Mouse (Mus musculus) intestine, embryonic 14.5 days (tissue): ENCODE measurements at regions not wholly inside any gene's neighbourhood (a gene's known extent, or its start where the extent isn't known, plus 50 kb on each side); places are given as distances from the start of the nearest gene placed in this dataset.

Experiments used
- ATAC-seq: fragments of 200-750 bp; cut with Nextera tagmentation; replicated peaks from 2 replicates; pipeline ENCODE4 v1.8.0; 2017; ENCODE audit warnings: low read depth, moderate number of reproducible peaks, moderate TSS enrichment, moderate library complexity; ENCODE audit not compliant: low FRiP score, low TSS enrichment
- DNase-seq: peaks from one replicate; pipeline ENCODE4 v3.0.0-alpha.2; 2018; ENCODE audit warnings: low spot score
- H3K27ac ChIP-seq: fragments of 300-500 bp; sonication (generic); 2 replicates; pipeline ENCODE4 v1.5.1; 2014; ENCODE audit warnings: low read depth, mild to moderate bottlenecking, control low read depth
- H3K27me3 ChIP-seq: fragments of 300-500 bp; sonication (generic); replicated peaks from 2 replicates; pipeline ENCODE4 v1.6.1; 2014; ENCODE audit warnings: low read length, control low read depth; ENCODE audit not compliant: control insufficient read depth, insufficient read depth
- H3K36me3 ChIP-seq: fragments of 300-500 bp; sonication (generic); 2 replicates; pipeline ENCODE4 v1.6.1; 2014; ENCODE audit warnings: low read length, control low read depth; ENCODE audit not compliant: control insufficient read depth, insufficient read depth
- H3K4me1 ChIP-seq: fragments of 300-500 bp; sonication (generic); replicated peaks from 2 replicates; pipeline ENCODE4 v1.6.1; 2014; ENCODE audit warnings: low read length, control low read depth, mixed read lengths; ENCODE audit not compliant: control insufficient read depth, insufficient read depth
- H3K4me2 ChIP-seq: fragments of 300-500 bp; sonication (generic); 2 replicates; pipeline ENCODE4 v1.6.1; 2014; ENCODE audit warnings: low read length
- H3K4me3 ChIP-seq: fragments of 300-500 bp; sonication (generic); 2 replicates; pipeline ENCODE4 v1.5.1; 2014; ENCODE audit warnings: low read depth, low read length, control low read depth, mixed read lengths
- H3K9ac ChIP-seq: fragments of 300-500 bp; sonication (generic); 2 replicates; pipeline ENCODE4 v1.6.1; 2014; ENCODE audit warnings: mild to moderate bottlenecking, low read length
- H3K9me3 ChIP-seq: fragments of 300-500 bp; sonication (generic); 2 replicates; pipeline ENCODE4 v1.6.1; 2016; ENCODE audit warnings: low read length, control low read depth; ENCODE audit not compliant: control insufficient read depth
- WGBS: fragments of 180-500 bp; shearing (Covaris S2); extraction: QIAGEN DNeasy Blood & Tissue Kit; methylation state at CpG from one replicate; pipeline ENCODE4 v1.1.7; 2014; 5-methylcytosine and 5-hydroxymethylcytosine counted together

DNA sequence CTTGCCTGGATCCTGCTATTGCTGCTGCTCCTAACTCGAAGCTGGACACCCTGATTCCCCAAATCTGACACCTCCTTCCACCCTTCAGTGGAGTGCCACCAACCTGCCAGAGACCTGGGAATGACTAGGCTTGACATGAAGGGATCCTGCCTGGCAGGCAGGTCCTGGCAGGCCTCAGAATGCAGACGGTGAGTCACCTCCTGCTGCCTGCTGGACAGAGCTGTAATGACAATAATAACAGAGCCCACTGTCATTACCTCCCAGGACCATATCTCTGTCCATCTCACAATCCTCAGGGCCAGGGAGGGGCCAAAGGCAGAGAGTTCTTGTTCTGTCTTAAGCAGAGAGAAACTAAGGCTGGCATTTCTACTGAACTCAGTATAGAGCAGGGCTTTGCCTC, 61.5 kb upstream of the Vps8 start:
- ATAC-seq (no peak), DNase-seq (no peak)
- no peak overlapping the region for H3K9ac ChIP-seq
- no peak overlapping the region for H3K27ac ChIP-seq
- H3K27me3 ChIP-seq, result no peaks in the 10 kb centered on the region
- no peak overlapping the region for H3K4me2 ChIP-seq
- H3K4me1 ChIP-seq, result peaks cover 22% of the 10 kb centered on the region
- no peaks in the 10 kb centered on the region for H3K36me3 ChIP-seq
- no peak overlapping the region for H3K4me3 ChIP-seq
- H3K9me3 ChIP-seq, result no peaks in the 10 kb centered on the region
- 45% methylated on average over 2 of the region's 2 CpGs for WGBS

DNA sequence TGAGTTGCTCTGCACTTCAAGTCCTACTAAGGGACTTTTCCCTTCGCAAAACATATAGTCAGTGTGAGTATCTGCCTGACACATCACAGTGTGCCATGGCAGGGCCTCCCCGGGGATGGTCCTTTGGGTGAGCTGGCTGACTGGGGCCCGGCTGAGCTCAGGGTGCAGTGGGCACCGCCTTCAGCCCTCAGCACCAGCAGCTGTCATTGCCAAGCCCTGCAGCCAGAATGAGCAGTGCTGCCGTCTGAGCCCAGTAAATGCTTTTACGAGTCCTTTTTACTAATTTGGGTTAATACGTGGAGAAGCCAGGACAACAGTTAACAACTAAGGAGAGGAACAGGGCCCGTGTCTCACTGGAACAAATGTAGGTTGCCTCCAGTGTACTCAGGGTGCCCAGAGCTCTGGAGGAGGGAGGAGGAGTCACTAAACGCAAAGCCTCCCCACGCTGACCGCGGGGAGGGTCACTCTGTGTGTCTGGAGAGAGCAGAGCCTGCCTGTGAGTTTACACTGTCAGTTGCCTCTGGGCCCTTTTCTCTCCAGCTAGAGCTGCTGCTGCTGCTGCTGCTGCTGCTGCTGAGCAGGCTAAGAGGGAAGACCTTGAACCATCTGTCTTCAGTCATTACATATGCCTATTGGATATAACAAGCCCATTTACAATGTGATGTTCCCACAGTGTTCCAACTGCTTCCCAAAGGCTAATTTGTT, 60.1 kb upstream of the Vps8 start:
- WGBS, result 35% methylated on average over 12 of the region's 12 CpGs

DNA sequence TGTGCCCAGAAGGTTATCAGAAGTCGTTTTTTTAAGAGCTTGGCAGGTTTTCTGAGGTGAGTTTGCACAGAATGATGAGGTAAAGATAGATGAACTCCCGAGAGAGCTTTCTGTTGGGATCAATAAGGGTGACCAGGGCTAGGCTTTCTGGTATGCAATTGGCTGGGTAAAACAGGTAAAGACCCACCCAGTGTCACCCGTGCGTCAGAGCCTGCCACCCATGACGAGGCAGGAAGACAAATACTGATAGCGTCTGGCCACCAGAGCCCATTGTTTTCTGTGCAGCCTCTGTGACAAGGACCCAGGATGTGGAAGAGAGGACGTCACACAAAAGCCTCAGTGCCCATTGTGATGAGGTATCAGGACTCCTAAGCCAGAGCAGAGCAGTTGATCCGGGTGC, 58.0 kb upstream of the Vps8 start:
- no peak overlapping the region for H3K4me3 ChIP-seq
- no peaks in the 10 kb centered on the region for H3K27me3 ChIP-seq
- H3K4me1 ChIP-seq, result peaks cover 22% of the 10 kb centered on the region
- H3K27ac ChIP-seq, result no peak overlapping the region
- no peaks in the 10 kb centered on the region for H3K9me3 ChIP-seq
- no peak overlapping the region for H3K9ac ChIP-seq
- 63% methylated on average over 8 of the region's 8 CpGs for WGBS
- H3K4me2 ChIP-seq, result no peak overlapping the region
- no peaks in the 10 kb centered on the region for H3K36me3 ChIP-seq
- no peak for ATAC-seq
- DNase-seq, result no peak

More for the DNA sequence above, 60.1 kb upstream of the Vps8 start:
- H3K9me3 ChIP-seq, result no peaks in the 10 kb centered on the region
- no peak overlapping the region for H3K4me2 ChIP-seq
- H3K4me1 ChIP-seq, result peaks cover 22% of the 10 kb centered on the region
- no peak overlapping the region for H3K9ac ChIP-seq
- H3K27me3 ChIP-seq, result no peaks in the 10 kb centered on the region
- H3K36me3 ChIP-seq, result no peaks in the 10 kb centered on the region
- no peak overlapping the region for H3K4me3 ChIP-seq
- peak overlapping the region; percentile 24 for H3K27ac ChIP-seq
- ATAC-seq (no peak), DNase-seq (no peak)

DNA sequence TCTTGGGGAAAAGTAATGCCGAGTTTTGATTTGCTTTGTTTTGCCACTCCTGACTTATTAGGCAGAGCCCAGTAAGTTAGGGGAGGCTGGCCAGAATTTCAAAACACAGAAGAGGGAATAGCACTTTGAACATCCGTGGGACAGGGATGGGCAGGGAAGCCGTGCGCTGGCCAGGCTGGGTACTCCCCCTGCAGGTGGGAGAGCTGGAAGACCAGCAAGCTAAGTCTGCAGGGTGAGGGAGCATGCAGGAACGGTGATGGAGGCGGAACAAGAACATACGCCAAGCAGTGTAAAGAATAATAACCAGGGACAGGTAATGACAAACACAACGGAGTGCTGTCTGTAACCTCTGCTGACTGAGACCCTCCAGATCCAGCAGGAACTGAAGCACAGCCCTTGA, 55.5 kb upstream of the Vps8 start:
- WGBS, result 19% methylated on average over 8 of the region's 8 CpGs
- Histone ChIP-seq H3K27ac (peak overlapping the region; percentile 44; the same call in 1 of the 2 replicates), H3K9ac (no peak overlapping the region), H3K9me3 (no peaks in the 10 kb centered on the region), H3K36me3 (no peaks in the 10 kb centered on the region), H3K4me3 (no peak overlapping the region), H3K27me3 (no peaks in the 10 kb centered on the region), H3K4me1 (peaks cover 22% of the 10 kb centered on the region), H3K4me2 (no peak overlapping the region)
- DNase-seq, result no peak
- 0 out of 2 replicates have a peak, but pooled peaks have one; percentile 46 for ATAC-seq

DNA sequence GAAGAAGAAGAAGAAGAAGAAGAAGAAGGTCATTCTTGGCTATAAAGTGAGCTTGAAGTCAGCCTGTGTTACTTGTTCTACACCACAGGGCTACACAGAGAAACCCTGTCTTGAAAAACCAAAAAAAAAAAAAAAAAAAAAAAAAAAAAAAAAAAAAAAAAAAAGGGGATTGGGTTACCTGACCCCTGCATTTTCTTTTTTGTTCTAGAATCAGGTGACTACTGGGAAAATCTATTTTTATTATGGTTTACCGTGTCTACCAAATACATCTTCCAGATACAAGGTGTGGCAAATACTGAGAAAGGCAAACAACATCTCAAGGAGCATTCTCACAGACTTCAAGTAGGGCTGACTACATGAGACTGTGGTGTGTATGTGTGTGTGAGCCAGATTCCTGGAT, 54.1 kb upstream of the Vps8 start:
- Histone ChIP-seq H3K27me3 (no peaks in the 10 kb centered on the region), H3K4me2 (no peak overlapping the region), H3K36me3 (no peaks in the 10 kb centered on the region), H3K9me3 (no peaks in the 10 kb centered on the region), H3K9ac (no peak overlapping the region), H3K4me3 (no peak overlapping the region), H3K27ac (no peak overlapping the region), H3K4me1 (peaks cover 10% of the 10 kb centered on the region; the same call in 1 of the 2 replicates)
- DNase-seq (no peak), ATAC-seq (no peak)
- WGBS, result 81% methylated on average over 1 of the region's 1 CpGs

DNA sequence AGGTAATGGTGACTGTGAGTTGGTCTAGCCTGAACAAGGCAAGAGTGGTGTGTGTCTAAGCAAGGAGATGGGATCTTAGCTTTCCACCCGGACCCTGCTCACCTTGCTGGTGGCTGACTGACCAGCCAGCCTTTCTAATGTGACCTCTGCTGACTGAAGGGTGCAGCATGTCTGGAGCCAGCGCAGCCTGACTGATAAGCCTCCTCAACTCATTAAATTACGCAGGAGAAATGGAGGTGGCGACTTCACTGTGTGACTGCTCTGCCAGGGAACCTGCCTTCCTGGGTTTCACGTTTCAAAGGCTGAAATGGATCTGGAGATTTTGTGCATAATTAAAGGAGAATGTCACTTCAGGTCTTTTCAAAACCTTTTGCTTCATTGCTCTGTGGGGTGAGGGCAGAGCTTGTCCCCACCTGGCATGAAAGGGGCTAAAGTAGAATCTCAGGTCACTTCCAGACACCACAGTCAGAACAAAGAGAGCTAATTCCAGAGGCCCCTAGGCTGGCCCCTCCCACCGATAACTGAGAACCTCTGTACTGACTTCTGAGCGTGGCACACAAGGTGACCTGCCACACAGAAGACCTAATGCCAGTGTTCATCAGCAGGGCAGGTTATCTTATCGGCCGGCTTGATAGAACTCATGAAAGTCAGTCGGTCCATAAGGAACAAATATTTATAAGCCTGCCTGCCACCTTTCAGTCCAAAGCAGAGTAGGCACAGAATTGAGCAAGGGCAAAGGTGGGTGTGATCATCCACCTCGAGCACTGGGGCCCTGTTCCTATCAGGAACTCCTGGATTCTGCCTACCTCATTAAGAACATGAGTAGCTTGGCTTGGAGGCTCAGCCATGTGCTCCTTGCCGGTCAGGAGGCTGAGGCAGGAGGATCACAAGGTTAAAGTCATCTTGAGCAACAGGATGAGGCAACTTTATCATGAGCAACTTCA, 53.1 kb upstream of the Vps8 start:
- Histone ChIP-seq H3K27me3 (no peaks in the 10 kb centered on the region), H3K4me3 (no peak overlapping the region), H3K9ac (no peak overlapping the region), H3K4me1 (0 out of 2 replicates have a peak, but pooled peaks cover under 1% of the 10 kb centered on the region), H3K4me2 (no peak overlapping the region), H3K27ac (no peak overlapping the region), H3K36me3 (no peaks in the 10 kb centered on the region), H3K9me3 (no peaks in the 10 kb centered on the region)
- WGBS, result 64% methylated on average over 12 of the region's 12 CpGs
- no peak; the same call in 1 of the 2 replicates for ATAC-seq
- no peak for DNase-seq
